Mouse (Mus musculus) c-Kit-positive CD71-positive TER-119-negative erythroid progenitor cells, embryonic 14.5 days (primary cell): ENCODE results near the gene 4933434E20Rik.

ENCODE experiments used
- DNase-seq: peaks from one replicate; pipeline ENCODE4 v3.0.0-alpha.2; 2013; ENCODE audit warnings: low read depth

Gene 4933434E20Rik

GRCm38 (mm10) chr3:90051441-90052350, at the start of gene 4933434E20Rik:
TSS of gene 4933434E20Rik (plus strand) at chr3:90051636.
- DNase-seq, result peak; percentile 41

- DNase-seq, result no peak
Observed at GRCm38 (mm10) chr3:90004091-90004796, 47.2 kb upstream of the 4933434E20Rik start.

- DNase-seq, result no peak
Observed at GRCm38 (mm10) chr3:90010291-90010690, 41.1 kb upstream of the 4933434E20Rik start.

- DNase-seq, result no peak
Observed at GRCm38 (mm10) chr3:90016626-90017025, 34.8 kb upstream of the 4933434E20Rik start.

GRCm38 (mm10) chr3:90034653-90035052, 16.8 kb upstream of the 4933434E20Rik start:
- DNase-seq, result no peak

- no peak for DNase-seq
Observed at GRCm38 (mm10) chr3:90036263-90036662, 15.2 kb upstream of the 4933434E20Rik start.

- no peak for DNase-seq
Observed at GRCm38 (mm10) chr3:90049691-90050090, 1.7 kb upstream of the 4933434E20Rik start.

- peak; percentile 95 for DNase-seq
Observed at GRCm38 (mm10) chr3:90052351-90053241, 1.2 kb downstream of the 4933434E20Rik start, which contains the start of gene Ubap2l. TSS of gene Ubap2l (minus strand) at chr3:90052628.

GRCm38 (mm10) chr3:90061549-90061948, 10.1 kb downstream of the 4933434E20Rik start:
- DNase-seq, result no peak

GRCm38 (mm10) chr3:90062539-90062938, 11.1 kb downstream of the 4933434E20Rik start:
- no peak for DNase-seq

- no peak for DNase-seq
Observed at GRCm38 (mm10) chr3:90064383-90064782, 12.9 kb downstream of the 4933434E20Rik start.

- DNase-seq, result no peak
Observed at GRCm38 (mm10) chr3:90065553-90065952, 14.1 kb downstream of the 4933434E20Rik start.

GRCm38 (mm10) chr3:90067851-90068250, 16.4 kb downstream of the 4933434E20Rik start:
- DNase-seq, result no peak

GRCm38 (mm10) chr3:90069688-90070087, 18.3 kb downstream of the 4933434E20Rik start:
- no peak for DNase-seq

GRCm38 (mm10) chr3:90072294-90072693, 20.9 kb downstream of the 4933434E20Rik start, which contains the start of gene Tpm3:
TSS of gene Tpm3 (plus strand) at chr3:90072649.
- no peak for DNase-seq

- DNase-seq, result peak; percentile 82
Observed at GRCm38 (mm10) chr3:90076921-90077716, 25.7 kb downstream of the 4933434E20Rik start.

- no peak for DNase-seq
Observed at GRCm38 (mm10) chr3:90078224-90078623, 26.8 kb downstream of the 4933434E20Rik start.

GRCm38 (mm10) chr3:90079133-90079762, 27.8 kb downstream of the 4933434E20Rik start:
- DNase-seq, result peak; percentile 94

- DNase-seq, result peak; percentile 55
Observed at GRCm38 (mm10) chr3:90079763-90080497, 28.5 kb downstream of the 4933434E20Rik start.

GRCm38 (mm10) chr3:90080498-90080863, 29.0 kb downstream of the 4933434E20Rik start:
- peak; percentile 38 for DNase-seq
